Mouse (Mus musculus) lung, adult 2 months (tissue): Measurements from ENCODE around the gene Aig1.

Experiments
- CTCF ChIP-seq: fragments of 200-500 bp; IDR thresholded peaks from 2 replicates; pipeline ENCODE4 v1.5.1; 2011; ENCODE audit warnings: mild to moderate bottlenecking, low read length, control low read depth; ENCODE audit not compliant: insufficient read depth
- POLR2A ChIP-seq: fragments of 200-500 bp; IDR thresholded peaks from 2 replicates; pipeline ENCODE4 v1.6.1; 2011; ENCODE audit warnings: low read depth, mild to moderate bottlenecking, control low read depth, low read length, borderline replicate concordance; ENCODE audit errors: extremely low read depth

DNA sequence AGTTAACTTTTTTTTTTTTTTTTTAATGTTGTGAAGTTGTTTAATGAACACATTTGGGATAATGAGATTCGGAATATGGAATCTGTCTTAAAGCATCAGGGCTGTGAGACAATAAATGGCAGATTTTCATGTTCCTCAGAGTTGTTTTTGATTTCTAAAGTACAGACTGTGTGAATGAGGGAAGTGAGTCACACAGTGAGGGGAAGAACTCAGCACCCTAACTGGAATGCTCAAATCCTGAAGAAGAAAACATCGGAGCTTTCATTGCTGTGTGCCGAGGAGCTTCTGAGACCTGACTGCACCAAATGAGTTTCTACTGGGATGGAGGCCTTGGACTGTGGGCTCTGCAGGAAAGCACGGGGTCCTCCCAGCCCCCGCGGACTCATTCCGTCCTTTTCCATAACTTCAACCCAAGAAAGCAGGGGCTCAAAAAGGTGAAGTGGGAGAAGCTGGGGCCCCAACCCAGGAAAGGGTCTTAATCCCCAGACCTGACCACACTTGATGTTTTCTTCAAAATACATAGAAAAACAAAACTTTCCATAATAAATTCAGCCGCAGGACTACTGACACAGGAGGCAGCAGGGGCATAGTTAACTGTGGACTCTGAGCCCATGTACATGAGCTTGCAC is 181.5 kb downstream of the Aig1 start:
- no peak for TF ChIP-seq CTCF
- no peak for TF ChIP-seq POLR2A
